Mouse (Mus musculus): ENCODE measurements around the gene Slc7a15.
"Not testable (repeated sequence)": the region's sequence is repeated elsewhere in the genome, so short reads cannot be mapped to it uniquely, and the experiment has no call there.

Gene Slc7a15

DNA sequence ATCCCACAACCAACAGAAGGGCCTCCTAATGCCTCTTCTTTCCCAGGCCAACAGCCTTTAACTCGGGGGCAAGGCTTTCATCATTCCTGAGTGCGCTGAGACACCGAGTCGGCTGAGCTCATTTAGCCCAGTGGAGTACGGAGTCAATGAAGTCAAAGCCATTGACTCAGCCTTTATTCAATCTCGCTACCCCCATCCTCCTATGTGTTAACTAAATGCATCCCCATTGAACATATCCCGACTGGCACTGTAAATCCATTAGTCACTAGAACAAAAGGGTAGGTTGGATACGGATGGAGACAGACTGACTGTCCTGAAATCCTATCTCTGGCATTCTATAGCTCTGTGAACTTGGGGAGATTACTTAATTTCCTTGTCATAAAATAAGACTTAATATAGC, 36.7 kb downstream of the Slc7a15 start:
- DNase-seq (ENCODE audit: low spot score in 2 of 2), result not testable (repeated sequence)

- DNase-seq (ENCODE audit: low spot score in 2 of 2), result not testable (repeated sequence)
These were observed 39.0 kb downstream of the Slc7a15 start for GRCm38 (mm10) chr12:8559876-8560275.

GRCm38 (mm10) chr12:8556189-8556588, 42.7 kb downstream of the Slc7a15 start:
- no peak for DNase-seq (ENCODE audit: low spot score in 2 of 2)

- no peak for DNase-seq (ENCODE audit: low spot score in 2 of 2)
These were observed 43.4 kb downstream of the Slc7a15 start for GRCm38 (mm10) chr12:8555419-8555818.

DNA sequence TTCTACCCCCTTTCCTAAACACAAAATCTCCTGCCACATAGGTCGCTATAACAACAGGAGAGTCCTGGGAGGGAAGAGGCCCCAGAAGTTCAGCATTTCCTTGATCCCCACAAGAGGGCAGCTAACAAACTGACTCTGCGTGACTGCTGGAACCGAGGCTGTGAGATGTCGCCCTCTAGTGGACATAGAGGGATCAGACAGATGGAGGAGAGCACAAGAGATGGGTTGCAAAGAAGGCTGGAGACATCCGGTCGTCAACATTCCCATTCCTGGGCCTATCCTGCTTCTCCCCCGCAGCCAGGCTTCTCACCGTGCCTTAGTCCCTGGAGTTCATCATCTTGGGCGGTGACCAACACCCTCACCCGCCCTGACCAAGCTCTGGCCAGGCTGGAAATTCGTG, 51.5 kb downstream of the Slc7a15 start:
- DNase-seq (ENCODE audit: low spot score in 2 of 2), result peak; percentile 56

DNA sequence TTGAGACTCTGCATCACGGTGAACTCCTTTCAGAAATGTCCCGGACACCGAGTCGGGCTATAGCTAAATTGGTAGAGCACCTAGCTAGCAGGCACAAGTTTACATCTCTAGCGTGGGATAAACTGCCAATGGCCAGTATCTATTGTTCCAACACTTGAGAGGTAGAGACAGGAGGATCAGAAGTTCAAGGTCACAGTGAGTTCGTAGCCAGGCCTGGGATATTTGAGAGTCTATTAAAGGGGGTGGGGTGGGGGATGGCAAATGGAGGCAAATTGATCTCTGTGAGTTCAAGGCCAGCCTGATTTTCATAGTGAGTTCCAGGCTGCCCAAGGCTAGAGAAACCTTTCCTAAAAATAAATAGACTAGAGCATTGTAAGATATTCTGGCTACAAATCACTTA, 52.1 kb downstream of the Slc7a15 start:
- no peak for DNase-seq (ENCODE audit: low spot score in 2 of 2)

DNA sequence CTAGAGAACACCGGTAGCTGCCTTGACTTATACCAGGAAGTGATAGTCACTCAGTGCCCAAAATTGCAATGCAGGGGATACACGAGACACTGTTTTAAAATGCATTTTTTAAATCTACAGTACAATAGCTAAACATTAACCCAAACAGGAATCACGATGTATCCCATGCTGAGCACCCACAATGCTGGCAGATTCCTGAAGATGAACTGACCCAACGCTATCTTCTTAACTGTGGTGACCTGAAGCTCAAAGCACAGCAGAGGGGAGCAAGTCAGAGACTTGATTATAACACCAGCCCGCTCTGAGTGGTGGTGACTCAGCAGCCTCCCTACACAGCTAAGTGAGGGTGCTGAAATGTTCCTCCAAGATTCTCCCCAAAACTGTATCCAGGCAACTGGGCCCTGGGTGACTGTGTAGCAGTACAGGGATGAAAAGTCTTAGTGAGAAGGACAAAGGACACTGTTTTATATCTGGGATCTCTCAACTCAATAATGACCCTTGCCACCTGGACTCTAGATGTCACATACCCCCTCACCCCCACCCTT, 53.7 kb downstream of the Slc7a15 start:
- no peak for DNase-seq (ENCODE audit: low spot score in 2 of 2)

DNA sequence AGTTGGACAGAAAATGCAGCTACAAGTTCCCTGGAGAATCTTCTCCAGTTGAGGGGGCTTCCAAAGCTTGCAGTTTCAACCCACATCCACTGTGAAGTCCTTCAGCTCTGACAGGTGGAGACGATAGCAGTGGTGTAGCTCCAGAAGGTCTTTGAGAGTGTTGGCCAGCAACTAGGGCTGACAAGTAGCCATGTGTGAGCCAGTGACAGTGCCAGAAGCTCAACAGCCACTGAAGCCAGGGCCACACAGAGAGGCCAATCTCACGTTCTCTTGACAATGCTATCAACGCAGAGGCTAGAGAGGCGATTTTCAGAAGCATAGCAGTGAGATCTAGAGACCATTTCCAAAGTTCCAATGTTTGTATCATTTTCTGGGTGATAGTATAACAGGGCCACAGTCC, 56.5 kb downstream of the Slc7a15 start:
- no peak for DNase-seq (ENCODE audit: low spot score in 2 of 2)

DNA sequence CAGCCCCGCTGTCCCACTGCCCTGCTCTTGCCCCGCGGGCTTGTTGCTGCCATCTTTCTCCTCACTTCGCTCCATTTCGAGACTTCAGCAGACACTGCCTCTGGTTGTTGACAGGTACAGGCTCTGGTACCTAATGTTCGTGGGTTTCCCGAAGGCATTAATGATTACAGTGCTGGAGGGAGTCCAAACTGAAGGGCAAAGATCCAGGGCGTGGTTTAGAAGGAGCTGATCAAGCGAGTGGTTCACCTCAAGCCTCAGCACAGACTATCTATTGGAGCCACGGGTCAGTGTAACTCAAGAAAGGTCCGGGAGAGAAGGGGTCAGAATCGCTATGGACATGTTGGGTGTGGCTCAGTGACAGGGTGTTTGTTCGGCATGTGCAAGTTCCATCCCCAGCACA, 59.4 kb downstream of the Slc7a15 start:
- DNase-seq (ENCODE audit: low spot score in 2 of 2), result no peak

DNA sequence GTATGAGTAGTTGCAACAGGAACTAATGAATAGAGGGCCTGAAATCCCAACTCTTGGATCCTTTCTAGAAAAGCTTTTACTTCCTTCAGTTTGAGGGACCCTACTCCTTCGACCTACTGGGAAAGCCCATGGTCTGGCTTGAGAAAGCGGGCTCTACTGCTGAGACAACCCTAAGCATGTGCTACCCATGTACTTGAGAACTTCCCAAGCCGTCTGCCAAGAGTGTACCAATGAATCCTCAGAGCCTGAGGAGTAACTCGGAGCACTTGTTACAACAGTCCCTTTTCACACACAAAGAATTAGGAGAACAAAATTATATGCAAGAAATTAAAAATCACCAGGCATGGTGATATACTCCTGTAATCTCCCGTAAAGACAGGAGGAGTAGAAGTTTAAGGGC, 61.6 kb downstream of the Slc7a15 start:
- no peak for DNase-seq (ENCODE audit: low spot score in 2 of 2)

DNA sequence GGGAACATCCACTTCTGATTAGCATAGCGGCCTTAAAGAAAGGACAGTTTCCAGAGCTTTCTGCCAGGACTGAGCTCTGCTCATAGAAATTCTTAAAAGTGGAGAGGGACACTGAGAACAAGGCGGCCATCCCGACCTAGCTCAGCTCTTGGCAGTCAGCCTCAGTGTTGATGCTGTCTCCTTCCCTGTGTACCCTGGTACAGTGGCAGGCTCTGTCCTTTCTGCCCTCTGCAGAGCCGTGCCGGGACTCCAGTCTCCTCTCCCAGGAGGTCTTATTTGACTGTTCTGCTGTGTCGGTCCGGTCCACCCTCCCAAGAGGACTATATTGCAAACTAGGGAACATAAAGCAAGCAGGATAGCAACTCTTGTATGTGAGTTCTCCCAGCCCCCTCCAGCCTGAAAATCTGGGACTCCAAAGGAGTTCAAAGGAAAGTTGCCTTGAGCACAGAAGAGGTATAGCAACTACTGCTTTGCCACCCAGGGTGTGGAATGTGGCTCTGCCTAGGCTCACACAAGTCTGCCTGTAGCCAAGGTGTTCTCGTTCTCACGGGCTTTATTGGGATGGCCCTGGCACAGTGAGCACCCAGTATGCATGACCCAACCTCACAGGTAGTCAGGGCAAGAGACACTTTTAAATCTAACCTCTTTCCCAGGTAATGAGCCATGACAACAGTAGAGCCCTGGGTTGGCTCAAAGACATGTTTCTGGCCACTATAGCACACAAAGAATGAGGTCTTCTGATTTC, 62.5 kb downstream of the Slc7a15 start:
- no peak for DNase-seq (ENCODE audit: low spot score in 2 of 2)

DNA sequence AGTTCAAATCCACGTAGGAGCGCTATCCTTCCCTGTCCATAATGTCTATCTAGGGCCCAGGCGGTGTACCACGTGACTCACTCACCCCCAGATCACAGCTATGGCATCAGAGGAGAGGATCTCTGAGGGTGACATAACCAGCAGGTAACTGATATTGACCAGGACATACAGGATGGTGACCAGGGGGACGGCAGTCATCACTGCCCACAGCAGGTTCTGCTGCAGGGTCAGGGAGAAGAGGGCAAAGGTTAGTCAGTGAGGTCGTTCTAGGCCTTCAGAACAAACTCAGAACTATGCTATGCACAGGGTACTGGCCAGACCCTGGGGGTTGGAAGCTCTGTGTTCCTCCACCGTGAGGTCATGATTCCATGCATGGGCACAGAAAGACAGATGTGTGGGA, 63.3 kb downstream of the Slc7a15 start:
- DNase-seq (ENCODE audit: low spot score in 2 of 2), result no peak

GRCm38 (mm10) chr12:8534915-8535314, 64.0 kb downstream of the Slc7a15 start:
- no peak for DNase-seq (ENCODE audit: low spot score in 2 of 2)

GRCm38 (mm10) chr12:8527770-8528169, 71.1 kb downstream of the Slc7a15 start:
- no peak for DNase-seq (ENCODE audit: low spot score in 2 of 2)

GRCm38 (mm10) chr12:8527175-8527574, 71.7 kb downstream of the Slc7a15 start:
- no peak for DNase-seq (ENCODE audit: low spot score in 2 of 2)

- no peak for DNase-seq (ENCODE audit: low spot score in 2 of 2)
These were observed 74.8 kb downstream of the Slc7a15 start for GRCm38 (mm10) chr12:8524062-8524461.

DNA sequence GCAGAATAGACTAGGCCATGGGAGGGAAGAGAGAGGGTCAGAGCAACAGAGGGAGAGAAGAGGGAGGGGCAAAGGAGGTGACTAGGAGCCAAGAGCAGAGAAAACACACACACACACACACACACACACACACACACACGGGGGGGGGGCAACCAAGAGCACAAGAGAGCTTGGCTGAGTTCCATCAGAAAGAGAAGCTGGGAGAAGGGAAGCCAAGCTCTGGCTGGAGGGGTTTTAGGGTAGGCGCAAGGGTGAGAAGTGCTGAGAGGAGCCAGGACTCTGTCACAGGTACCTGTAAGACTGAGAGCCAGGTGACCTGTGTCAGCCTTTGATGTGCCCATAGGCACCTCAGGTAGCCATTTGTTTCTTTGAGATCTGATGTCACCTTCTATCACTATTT, 76.2 kb downstream of the Slc7a15 start:
- DNase-seq (ENCODE audit: low spot score in 2 of 2), result no peak

GRCm38 (mm10) chr12:8521375-8522047, 77.4 kb downstream of the Slc7a15 start:
- peak; percentile 56 to 72 for DNase-seq (ENCODE audit: low spot score in 2 of 2)

DNA sequence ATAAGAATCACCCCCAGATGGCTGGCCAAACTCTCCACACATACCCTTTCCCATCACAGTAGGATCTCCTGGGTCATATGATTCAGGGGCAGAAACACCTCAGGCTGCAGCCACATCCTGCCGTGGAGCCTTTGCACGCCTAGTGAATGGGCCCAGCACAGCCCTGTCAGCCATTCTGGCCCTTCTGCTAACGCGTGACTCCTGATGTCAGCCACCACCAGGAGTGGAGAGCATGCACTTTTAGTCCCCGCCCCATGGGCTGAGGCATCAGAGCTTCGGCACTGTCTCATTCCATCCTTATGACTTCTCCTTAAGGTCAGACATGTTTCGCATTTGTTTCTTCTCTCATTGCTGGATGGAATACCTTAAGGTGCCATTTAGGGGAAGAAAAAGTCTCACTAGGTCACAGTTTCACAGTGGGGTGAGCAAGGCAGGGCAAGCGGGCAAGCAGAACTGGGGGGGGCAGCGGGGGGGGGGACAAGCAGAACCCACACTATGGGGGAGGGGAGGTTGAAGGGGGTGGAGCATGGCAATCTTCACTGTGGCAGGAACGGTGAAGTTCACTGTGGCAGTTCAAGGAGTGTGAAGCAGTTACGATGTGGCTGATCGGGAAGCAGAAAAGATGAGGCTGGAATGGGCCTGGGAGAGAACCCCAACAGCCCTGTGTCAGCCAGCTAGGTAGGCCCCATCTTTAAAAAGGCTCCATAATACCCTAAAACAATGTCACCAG, 79.3 kb downstream of the Slc7a15 start:
- no peak for DNase-seq (ENCODE audit: low spot score in 2 of 2)

DNA sequence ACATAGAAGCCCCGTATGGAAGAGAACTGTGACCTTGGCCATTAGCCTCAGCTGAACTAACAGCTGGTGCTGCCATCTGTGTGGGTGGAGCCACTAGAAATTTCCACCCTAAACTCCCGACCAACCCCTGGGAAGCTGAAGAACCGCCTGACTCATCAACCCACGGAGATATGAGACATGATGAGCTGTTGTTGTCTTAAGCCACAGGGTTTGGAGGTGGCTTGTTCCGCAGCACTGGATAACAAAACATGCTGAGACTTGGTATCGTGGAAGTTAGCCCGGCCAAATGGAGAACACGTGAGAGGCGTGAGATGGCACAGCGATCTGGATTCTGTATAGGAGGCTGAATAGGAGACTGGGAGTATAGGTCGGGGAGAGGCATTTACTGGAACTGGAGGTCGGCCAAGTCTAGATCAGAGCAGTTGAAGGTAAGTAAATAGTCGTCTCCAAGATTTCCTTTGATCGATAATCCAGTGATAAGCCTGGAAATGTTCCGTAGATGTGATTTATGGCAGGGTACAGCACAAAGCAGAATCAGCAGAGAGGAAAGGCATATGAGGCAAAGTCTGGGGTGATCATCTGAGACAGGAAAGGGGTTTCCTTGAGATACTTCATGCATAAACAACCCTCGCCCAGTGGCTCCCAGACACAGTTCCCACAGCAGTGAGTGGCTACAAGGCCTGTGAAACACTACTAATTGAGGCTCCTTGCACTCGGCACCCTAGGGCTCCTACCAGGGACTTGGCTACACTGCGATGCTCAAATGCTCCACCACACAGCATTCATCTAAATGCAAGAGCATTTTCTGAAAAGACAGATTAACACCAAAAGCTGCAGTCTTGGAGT, 87.6 kb downstream of the Slc7a15 start:
- DNase-seq (ENCODE audit: low spot score in 2 of 2), result no peak

- no peak for DNase-seq (ENCODE audit: low spot score in 2 of 2)
These were observed 88.4 kb downstream of the Slc7a15 start for GRCm38 (mm10) chr12:8510317-8510988.

All from spleen, postnatal 36 days (tissue).